Mouse (Mus musculus): Measurements from ENCODE around the gene Ccdc181. TPM values are rescaled to one million over a fixed set of nuclear protein-coding genes. Genes with fewer than 3 reads are reported as not detected.

Gene Ccdc181
- polyA plus RNA-seq, 1 experiment: 18.6 TPM

GRCm38 (mm10) chr1:164260171-164261028, 15.0 kb upstream of the Ccdc181 start:
- Histone ChIP-seq H3K4me1 (ENCODE audit: control insufficient read depth, insufficient read depth, low read length) (0 out of 2 replicates have a peak, but pooled peaks cover 3% of the 10 kb centered on the region), H3K27me3 (ENCODE audit: control insufficient read depth, insufficient read depth, low read length) (no peaks in the 10 kb centered on the region), H3K27ac (ENCODE audit: insufficient read depth, low read length) (no peak overlapping the region), H3K4me3 (replicated peaks; ENCODE audit: insufficient read depth, low read depth, low read length) (no peak overlapping the region)
- TF ChIP-seq POLR2A (IDR thresholded peaks at IDR 0.05; ENCODE audit: borderline replicate concordance, insufficient read depth, low read length): no peak
- no peak for TF ChIP-seq CTCF (IDR thresholded peaks at IDR 0.05; ENCODE audit: borderline replicate concordance, insufficient read depth, low read depth, low read length)
- WGBS: 89% methylated on average over 16 of the region's 16 CpGs
- no peak for DNase-seq

GRCm38 (mm10) chr1:164261553-164261952, 13.8 kb upstream of the Ccdc181 start:
- Histone ChIP-seq H3K4me1 (ENCODE audit: control insufficient read depth, insufficient read depth, low read length) (0 out of 2 replicates have a peak, but pooled peaks cover 3% of the 10 kb centered on the region), H3K27me3 (ENCODE audit: control insufficient read depth, insufficient read depth, low read length) (no peaks in the 10 kb centered on the region), H3K27ac (ENCODE audit: insufficient read depth, low read length) (no peak overlapping the region), H3K4me3 (replicated peaks; ENCODE audit: insufficient read depth, low read depth, low read length) (no peak overlapping the region)
- WGBS: 54% methylated on average over 7 of the region's 7 CpGs
- TF ChIP-seq POLR2A (IDR thresholded peaks at IDR 0.05; ENCODE audit: borderline replicate concordance, insufficient read depth, low read length) (no peak), CTCF (IDR thresholded peaks at IDR 0.05; ENCODE audit: borderline replicate concordance, insufficient read depth, low read depth, low read length) (no peak)
- DNase-seq: peak in 1 of 2 experiments; percentile 41

- H3K4me3 ChIP-seq (replicated peaks; ENCODE audit: insufficient read depth, low read depth, low read length): no peak overlapping the region
- H3K4me1 ChIP-seq (ENCODE audit: control insufficient read depth, insufficient read depth, low read length): no peaks in the 10 kb centered on the region
- no peak overlapping the region for H3K27ac ChIP-seq (ENCODE audit: insufficient read depth, low read length)
- DNase-seq: no peak
- TF ChIP-seq CTCF (IDR thresholded peaks at IDR 0.05; ENCODE audit: borderline replicate concordance, insufficient read depth, low read depth, low read length) (no peak), POLR2A (IDR thresholded peaks at IDR 0.05; ENCODE audit: borderline replicate concordance, insufficient read depth, low read length) (no peak)
- WGBS: 89% methylated on average over 7 of the region's 7 CpGs
- H3K27me3 ChIP-seq (ENCODE audit: control insufficient read depth, insufficient read depth, low read length): no peaks in the 10 kb centered on the region
Observed at GRCm38 (mm10) chr1:164270941-164271340, 4.4 kb upstream of the Ccdc181 start.

- H3K4me1 ChIP-seq (ENCODE audit: control insufficient read depth, insufficient read depth, low read length): no peaks in the 10 kb centered on the region
- peak in 1 of 2 experiments; percentile 15 for DNase-seq
Observed at GRCm38 (mm10) chr1:164273659-164274058, 1.7 kb upstream of the Ccdc181 start.

GRCm38 (mm10) chr1:164276552-164276951, 1.2 kb downstream of the Ccdc181 start:
- 81% methylated on average over 3 of the region's 3 CpGs for WGBS
- Histone ChIP-seq H3K27ac (ENCODE audit: insufficient read depth, low read length) (no peak overlapping the region), H3K4me3 (replicated peaks; ENCODE audit: insufficient read depth, low read depth, low read length) (no peak overlapping the region), H3K4me1 (ENCODE audit: control insufficient read depth, insufficient read depth, low read length) (no peaks in the 10 kb centered on the region), H3K27me3 (ENCODE audit: control insufficient read depth, insufficient read depth, low read length) (no peaks in the 10 kb centered on the region)
- no peak for DNase-seq
- TF ChIP-seq CTCF (IDR thresholded peaks at IDR 0.05; ENCODE audit: borderline replicate concordance, insufficient read depth, low read depth, low read length) (no peak), POLR2A (IDR thresholded peaks at IDR 0.05; ENCODE audit: borderline replicate concordance, insufficient read depth, low read length) (no peak)

More at GRCm38 (mm10) chr1:164273659-164274058, 1.7 kb upstream of the Ccdc181 start:
- Histone ChIP-seq H3K27me3 (ENCODE audit: control insufficient read depth, insufficient read depth, low read length) (no peaks in the 10 kb centered on the region), H3K27ac (ENCODE audit: insufficient read depth, low read length) (no peak overlapping the region), H3K4me3 (replicated peaks; ENCODE audit: insufficient read depth, low read depth, low read length) (no peak overlapping the region)
- 74% methylated on average over 6 of the region's 6 CpGs for WGBS
- TF ChIP-seq CTCF (IDR thresholded peaks at IDR 0.05; ENCODE audit: borderline replicate concordance, insufficient read depth, low read depth, low read length) (no peak), POLR2A (IDR thresholded peaks at IDR 0.05; ENCODE audit: borderline replicate concordance, insufficient read depth, low read length) (no peak)

GRCm38 (mm10) chr1:164279332-164279731, 3.9 kb downstream of the Ccdc181 start:
- WGBS: 69% methylated on average over 4 of the region's 4 CpGs
- Histone ChIP-seq H3K4me1 (ENCODE audit: control insufficient read depth, insufficient read depth, low read length) (no peaks in the 10 kb centered on the region), H3K27ac (ENCODE audit: insufficient read depth, low read length) (no peak overlapping the region), H3K27me3 (ENCODE audit: control insufficient read depth, insufficient read depth, low read length) (no peaks in the 10 kb centered on the region), H3K4me3 (replicated peaks; ENCODE audit: insufficient read depth, low read depth, low read length) (no peak overlapping the region)
- no peak for TF ChIP-seq POLR2A (IDR thresholded peaks at IDR 0.05; ENCODE audit: borderline replicate concordance, insufficient read depth, low read length)
- DNase-seq: no peak

GRCm38 (mm10) chr1:164284007-164284406, 8.6 kb downstream of the Ccdc181 start:
- Histone ChIP-seq H3K4me1 (ENCODE audit: control insufficient read depth, insufficient read depth, low read length) (peaks cover 11% of the 10 kb centered on the region; the same call in 1 of the 2 replicates), H3K4me3 (replicated peaks; ENCODE audit: insufficient read depth, low read depth, low read length) (no peak overlapping the region), H3K27me3 (ENCODE audit: control insufficient read depth, insufficient read depth, low read length) (no peaks in the 10 kb centered on the region), H3K27ac (ENCODE audit: insufficient read depth, low read length) (no peak overlapping the region)
- TF ChIP-seq CTCF (IDR thresholded peaks at IDR 0.05; ENCODE audit: borderline replicate concordance, insufficient read depth, low read depth, low read length): no peak
- no peak for TF ChIP-seq POLR2A (IDR thresholded peaks at IDR 0.05; ENCODE audit: borderline replicate concordance, insufficient read depth, low read length)
- DNase-seq: no peak
- 93% methylated on average over 3 of the region's 3 CpGs for WGBS

GRCm38 (mm10) chr1:164287406-164287805, 12.0 kb downstream of the Ccdc181 start:
- peak; percentile 73 to 80 for DNase-seq
- H3K4me3 ChIP-seq (replicated peaks; ENCODE audit: insufficient read depth, low read depth, low read length): peak overlapping the region; percentile 12
- 6% methylated on average over 15 of the region's 15 CpGs for WGBS
- peaks cover 11% of the 10 kb centered on the region; the same call in 1 of the 2 replicates for H3K4me1 ChIP-seq (ENCODE audit: control insufficient read depth, insufficient read depth, low read length)
- H3K27ac ChIP-seq (ENCODE audit: insufficient read depth, low read length): peak overlapping the region; percentile 62
- H3K27me3 ChIP-seq (ENCODE audit: control insufficient read depth, insufficient read depth, low read length): no peaks in the 10 kb centered on the region
- TF ChIP-seq POLR2A (IDR thresholded peaks at IDR 0.05; ENCODE audit: borderline replicate concordance, insufficient read depth, low read length): no peak
- no peak for TF ChIP-seq CTCF (IDR thresholded peaks at IDR 0.05; ENCODE audit: borderline replicate concordance, insufficient read depth, low read depth, low read length)
